Mouse (Mus musculus) heart, postnatal 10 days (tissue): ENCODE data around the gene 1700017D01Rik. TPM values are rescaled to one million over a fixed set of nuclear protein-coding genes. Genes with fewer than 3 reads are reported as not detected.

Source experiments
- DNase-seq, 2 experiments: peaks; one replicate each; pipeline ENCODE4 v3.0.0; 2021
- intact Hi-C: fragments of 180-260 bp; cut with DNase I; formaldehyde crosslinking; loops from one replicate; pipeline ENCODE4 v1.15.1; 2025
- total RNA-seq, 2 experiments: library from RNA; stranded (reverse); gene quantifications; 2 replicates each; pipeline ENCODE4 v1.2.3; 2021

The 1700017D01Rik gene
- total RNA-seq, 2 experiments from 2014 or later: not detected

DNA sequence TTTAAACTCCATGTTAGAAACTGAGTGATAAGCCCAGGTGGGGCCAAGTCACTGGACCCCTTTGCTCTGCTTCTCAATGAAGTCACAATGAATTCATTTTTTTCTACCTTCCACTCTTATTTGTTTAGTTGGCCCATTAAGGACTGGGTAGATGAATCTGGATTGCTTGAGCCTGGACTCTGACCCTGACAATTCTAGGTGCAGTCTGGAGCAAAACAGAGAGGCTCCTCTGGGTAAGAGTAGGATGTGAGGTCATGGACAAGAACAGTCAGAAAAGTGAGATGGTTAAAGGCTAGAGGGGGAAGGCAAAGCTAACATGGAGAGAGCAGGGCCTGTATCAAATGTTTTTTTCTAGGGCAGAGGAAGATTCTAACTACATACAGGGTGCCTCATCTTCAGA, 81.2 kb downstream of the 1700017D01Rik start:
- no peak for DNase-seq

DNA sequence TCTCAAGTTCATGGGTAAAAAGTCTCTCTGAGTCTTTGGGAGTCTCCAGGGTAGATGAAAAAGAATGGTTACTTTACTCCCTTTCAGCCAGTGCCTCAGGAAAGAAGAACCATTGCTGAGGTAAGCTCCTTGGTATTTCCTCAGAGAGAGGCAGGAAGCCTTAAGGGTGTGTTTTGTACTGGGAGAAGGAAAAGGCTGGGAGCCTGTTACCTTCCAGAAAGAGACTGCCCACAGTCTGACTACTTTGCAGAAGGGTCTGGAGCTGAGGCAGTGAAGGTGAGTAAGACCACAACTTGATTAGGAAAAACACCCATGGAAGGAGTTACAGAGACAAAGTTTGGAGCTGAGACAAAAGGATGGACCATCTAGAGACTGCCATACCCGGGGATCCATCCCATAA, 82.2 kb downstream of the 1700017D01Rik start:
- peak in 1 of 2 experiments; percentile 2 for DNase-seq
- intact Hi-C loops: loop anchor here (10.0 kb wide), 1 partner anchor 146 kb away; the partner anchor contains the start of gene Ms4a13

More for the DNA sequence above, 81.2 kb downstream of the 1700017D01Rik start:
- intact Hi-C loops: loop anchor here (10.0 kb wide), 1 partner anchor 145 kb away; the partner anchor contains the start of gene Ms4a13

DNA sequence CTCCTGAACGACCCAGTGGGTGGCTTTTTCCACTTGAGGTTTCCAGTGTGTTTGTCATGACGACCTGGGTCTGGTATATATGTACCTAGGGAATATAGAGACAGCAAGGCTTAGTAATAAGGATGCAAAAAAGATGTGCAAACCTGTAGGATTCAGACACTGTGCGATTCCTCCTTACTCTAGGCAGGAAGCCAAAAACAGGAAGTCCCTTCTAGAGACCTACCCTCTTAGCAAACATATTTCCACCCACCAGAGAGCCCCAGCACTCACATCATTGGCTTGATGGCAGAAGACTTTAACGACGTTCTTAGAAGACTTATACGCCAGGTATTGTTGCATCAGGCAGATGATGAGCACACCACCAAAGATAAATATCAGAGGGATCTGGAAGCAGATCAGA, 82.7 kb downstream of the 1700017D01Rik start:
- DNase-seq: peak in 1 of 2 experiments; percentile 3
- intact Hi-C loops: loop anchor here (10.0 kb wide), 1 partner anchor 147 kb away; the partner anchor contains the start of gene Ms4a13

Other genes with a start within 250 kb of the 1700017D01Rik start
- gene Tmem109, start 248.9 kb downstream of the 1700017D01Rik start, total RNA-seq: 100 to 1,000 TPM in 1 of 2 experiments, 10 to 100 TPM in 1; 95.3 to 104 TPM
- gene Prpf19, start 235.6 kb downstream of the 1700017D01Rik start, total RNA-seq: 100 to 1,000 TPM; 211 to 235 TPM
- not detected for gene Zp1, start 210.2 kb downstream of the 1700017D01Rik start, total RNA-seq
- under 1 TPM; 0.15 to 0.22 TPM for gene Ptgdr2, start 193.7 kb downstream of the 1700017D01Rik start, total RNA-seq
- 1 to 10 TPM; 7.5 to 7.9 TPM for gene Ccdc86, start 181.6 kb downstream of the 1700017D01Rik start, total RNA-seq
- gene Ms4a10, start 156.2 kb downstream of the 1700017D01Rik start, total RNA-seq: not detected
- not detected for gene Ms4a15, start 137.6 kb downstream of the 1700017D01Rik start, total RNA-seq
- gene Ms4a18, start 112.8 kb downstream of the 1700017D01Rik start, total RNA-seq: not detected
- gene Ms4a8a, start 49.8 kb downstream of the 1700017D01Rik start, total RNA-seq: under 1 TPM; 0.45 to 0.97 TPM
- not detected for gene 1700025F22Rik, start 34.4 kb upstream of the 1700017D01Rik start, total RNA-seq
- not detected for gene Ms4a13, start 65.9 kb upstream of the 1700017D01Rik start, total RNA-seq
- not detected for gene Ms4a12, start 101.6 kb upstream of the 1700017D01Rik start, total RNA-seq
- gene Ms4a1, start 135.4 kb upstream of the 1700017D01Rik start, total RNA-seq: under 1 TPM; 0.55 to 0.84 TPM
- not detected for gene Ms4a5, start 153.0 kb upstream of the 1700017D01Rik start, total RNA-seq
- under 1 TPM; 0.10 to 0.12 TPM for gene Ms4a14, start 183.6 kb upstream of the 1700017D01Rik start, total RNA-seq
- gene Ms4a7, start 205.3 kb upstream of the 1700017D01Rik start, total RNA-seq: under 1 TPM; 0.89 to 0.97 TPM
- gene Ms4a4a, start 244.6 kb upstream of the 1700017D01Rik start, total RNA-seq: 1 to 10 TPM; 3.0 to 5.7 TPM